Mouse (Mus musculus) myocyte (in vitro differentiated cells): Measurements from ENCODE around the gene Vmn2r9.
"Not testable (repeated sequence)": the region's sequence is repeated elsewhere in the genome, so short reads cannot be mapped to it uniquely, and the experiment has no call there.

Experiments used
- CEBPB ChIP-seq: IDR thresholded peaks from 2 replicates; pipeline ENCODE4 v1.6.1; 2011; ENCODE audit warnings: mild to moderate bottlenecking, moderate library complexity; ENCODE audit not compliant: poor library complexity, insufficient read depth, severe bottlenecking
- E2F4 ChIP-seq: IDR thresholded peaks from one replicate; pipeline ENCODE4 v1.6.1; 2011; ENCODE audit warnings: mild to moderate bottlenecking, control low read depth, moderate library complexity; ENCODE audit not compliant: insufficient read depth
- MYOD1 ChIP-seq, 3 experiments: IDR thresholded peaks; one replicate each; pipeline ENCODE4 v1.6.1; 2011; ENCODE audit warnings: control low read depth in 2 of 3, low read depth in 2 of 3, mild to moderate bottlenecking in 2 of 3, moderate library complexity in 1 of 3; ENCODE audit not compliant: insufficient read length in 2 of 3, control insufficient read depth in 1 of 3
- POLR2A ChIP-seq: IDR thresholded peaks from one replicate; pipeline ENCODE4 v1.6.1; 2011; ENCODE audit warnings: low read depth, mild to moderate bottlenecking, control low read depth, moderate library complexity; ENCODE audit not compliant: insufficient read length
- TCF12 ChIP-seq: IDR thresholded peaks from one replicate; pipeline ENCODE4 v1.6.1; 2011; ENCODE audit warnings: mild to moderate bottlenecking, control low read depth; ENCODE audit not compliant: poor library complexity, insufficient read depth, severe bottlenecking

DNA sequence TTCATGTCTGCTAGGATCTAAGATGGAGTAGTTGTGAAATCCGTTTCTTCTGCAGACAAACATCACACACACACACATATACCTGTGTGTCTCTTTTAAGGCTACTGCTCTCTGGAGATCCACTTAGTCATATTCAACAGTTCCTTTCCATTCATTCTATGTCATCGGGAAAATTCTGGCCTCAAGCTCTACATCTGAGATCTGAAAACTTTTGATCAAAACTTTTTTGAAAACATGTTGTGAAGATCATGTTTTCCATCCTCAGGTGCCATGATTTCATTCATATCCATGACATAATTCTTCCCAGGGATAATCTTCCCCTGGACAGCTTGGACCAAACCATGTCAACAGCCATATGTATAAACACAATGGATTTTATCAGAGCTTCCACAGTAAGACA is 43.7 kb downstream of the Vmn2r9 start, which contains the start of gene Vmn2r8:
- not testable (repeated sequence) for TF ChIP-seq CEBPB; POLR2A; TCF12; E2F4; MYOD1 (IDR thresholded peaks at IDR 0.05; ENCODE audit: control insufficient read depth in 1 of 3, insufficient read length in 2 of 3, low read depth in 2 of 3)
